Mouse (Mus musculus) megakaryocyte, embryonic 14.5 days (primary cell): ENCODE results near the gene Gpr19. TPM values are rescaled to one million over a fixed set of nuclear protein-coding genes. Genes with fewer than 3 reads are reported as not detected.

ENCODE experiments used
- H3K27me3 ChIP-seq: replicated peaks from 2 replicates; pipeline ENCODE3; 2012; ENCODE audit warnings: inconsistent platforms
- H3K36me3 ChIP-seq: replicated peaks from 2 replicates; pipeline ENCODE3; 2012; ENCODE audit warnings: low read length, inconsistent platforms, mixed read lengths
- H3K4me1 ChIP-seq: 2 replicates; pipeline ENCODE4 v1.6.1; 2012; ENCODE audit warnings: inconsistent platforms
- H3K4me3 ChIP-seq: replicated peaks from 2 replicates; pipeline ENCODE3; 2012; ENCODE audit warnings: moderate library complexity, mild to moderate bottlenecking, inconsistent platforms
- H3K9me3 ChIP-seq: 2 replicates; pipeline ENCODE4 v1.6.1; 2012; ENCODE audit warnings: inconsistent platforms
- FLI1 ChIP-seq: IDR thresholded peaks from 2 replicates; pipeline ENCODE4 v1.6.1; 2012; ENCODE audit warnings: low read length, inconsistent platforms, mixed read lengths
- GATA1 ChIP-seq: IDR thresholded peaks from 3 replicates; pipeline ENCODE4 v1.6.1; 2012; ENCODE audit warnings: mixed read lengths, low read length, inconsistent platforms, borderline replicate concordance
- polyA plus RNA-seq: library from polyadenylated mRNA; stranded (reverse); fragments of >175 nt; gene quantifications from 2 replicates; pipeline ENCODE4 v1.2.3, GENCODE M21; 2012; ENCODE audit warnings: low replicate concordance; ENCODE audit not compliant: insufficient read depth

Gene Gpr19
- polyA plus RNA-seq, 1 experiment: 0.62 TPM

GRCm38 (mm10) chr6:134888563-134889017 lies 9.8 kb downstream of the Gpr19 start:
- TF ChIP-seq GATA1 (no peak), FLI1 (no peak)
- H3K27me3 ChIP-seq: peaks cover 6% of the 10 kb centered on the region
- H3K9me3 ChIP-seq: no peaks in the 10 kb centered on the region
- no peak overlapping the region for H3K4me3 ChIP-seq
- peaks cover 25% of the 10 kb centered on the region for H3K4me1 ChIP-seq
- H3K36me3 ChIP-seq: no peaks in the 10 kb centered on the region

GRCm38 (mm10) chr6:134887711-134888449 lies 10.5 kb downstream of the Gpr19 start:
- Histone ChIP-seq H3K4me1 (peaks cover 25% of the 10 kb centered on the region), H3K27me3 (peaks cover 6% of the 10 kb centered on the region), H3K4me3 (no peak overlapping the region), H3K36me3 (no peaks in the 10 kb centered on the region), H3K9me3 (no peaks in the 10 kb centered on the region)
- TF ChIP-seq GATA1 (no peak), FLI1 (no peak)

- H3K4me1 ChIP-seq: peaks cover 20% of the 10 kb centered on the region
- no peak overlapping the region for H3K4me3 ChIP-seq
- H3K27me3 ChIP-seq: peaks cover 6% of the 10 kb centered on the region
- no peaks in the 10 kb centered on the region for H3K36me3 ChIP-seq
- TF ChIP-seq GATA1: no peak
- no peak for TF ChIP-seq FLI1
- H3K9me3 ChIP-seq: no peaks in the 10 kb centered on the region
Observed at GRCm38 (mm10) chr6:134887008-134887407, 11.4 kb downstream of the Gpr19 start.

GRCm38 (mm10) chr6:134886475-134886874 lies 11.9 kb downstream of the Gpr19 start:
- no peaks in the 10 kb centered on the region for H3K9me3 ChIP-seq
- H3K27me3 ChIP-seq: peaks cover 6% of the 10 kb centered on the region
- no peak overlapping the region for H3K4me3 ChIP-seq
- H3K4me1 ChIP-seq: peaks cover 20% of the 10 kb centered on the region
- no peaks in the 10 kb centered on the region for H3K36me3 ChIP-seq
- TF ChIP-seq FLI1 (no peak), GATA1 (no peak)

GRCm38 (mm10) chr6:134885515-134885914 lies 12.9 kb downstream of the Gpr19 start:
- H3K4me1 ChIP-seq: peaks cover 20% of the 10 kb centered on the region
- TF ChIP-seq FLI1 (no peak), GATA1 (no peak)
- peaks cover 9% of the 10 kb centered on the region for H3K27me3 ChIP-seq
- H3K4me3 ChIP-seq: no peak overlapping the region
- no peaks in the 10 kb centered on the region for H3K36me3 ChIP-seq
- H3K9me3 ChIP-seq: no peaks in the 10 kb centered on the region

- no peak overlapping the region for H3K4me3 ChIP-seq
- H3K9me3 ChIP-seq: no peaks in the 10 kb centered on the region
- peaks cover 17% of the 10 kb centered on the region for H3K4me1 ChIP-seq
- H3K36me3 ChIP-seq: no peaks in the 10 kb centered on the region
- TF ChIP-seq FLI1 (no peak), GATA1 (no peak)
- H3K27me3 ChIP-seq: peaks cover 9% of the 10 kb centered on the region
Observed at GRCm38 (mm10) chr6:134883661-134884060, 14.7 kb downstream of the Gpr19 start.

GRCm38 (mm10) chr6:134880046-134880445 lies 18.3 kb downstream of the Gpr19 start:
- Histone ChIP-seq H3K4me1 (0 out of 2 replicates have a peak, but pooled peaks cover 10% of the 10 kb centered on the region), H3K27me3 (peaks cover 3% of the 10 kb centered on the region), H3K9me3 (no peaks in the 10 kb centered on the region), H3K4me3 (no peak overlapping the region), H3K36me3 (peaks cover 6% of the 10 kb centered on the region)
- TF ChIP-seq GATA1 (no peak), FLI1 (no peak)

- H3K4me1 ChIP-seq: 0 out of 2 replicates have a peak, but pooled peaks cover 10% of the 10 kb centered on the region
- peaks cover 6% of the 10 kb centered on the region for H3K36me3 ChIP-seq
- TF ChIP-seq FLI1 (no peak), GATA1 (no peak)
- H3K9me3 ChIP-seq: no peaks in the 10 kb centered on the region
- H3K4me3 ChIP-seq: no peak overlapping the region
- H3K27me3 ChIP-seq: peaks cover 3% of the 10 kb centered on the region
Observed at GRCm38 (mm10) chr6:134879556-134879955, 18.8 kb downstream of the Gpr19 start.

GRCm38 (mm10) chr6:134877892-134878291 lies 20.5 kb downstream of the Gpr19 start:
- Histone ChIP-seq H3K9me3 (no peaks in the 10 kb centered on the region), H3K27me3 (peaks cover 3% of the 10 kb centered on the region), H3K36me3 (peaks cover 6% of the 10 kb centered on the region), H3K4me3 (no peak overlapping the region), H3K4me1 (0 out of 2 replicates have a peak, but pooled peaks cover 10% of the 10 kb centered on the region)
- TF ChIP-seq FLI1 (no peak), GATA1 (no peak)

- 0 out of 2 replicates have a peak, but pooled peaks cover 10% of the 10 kb centered on the region for H3K4me1 ChIP-seq
- peaks cover 6% of the 10 kb centered on the region for H3K36me3 ChIP-seq
- H3K27me3 ChIP-seq: peaks cover 3% of the 10 kb centered on the region
- H3K9me3 ChIP-seq: no peaks in the 10 kb centered on the region
- TF ChIP-seq FLI1 (no peak), GATA1 (no peak)
- H3K4me3 ChIP-seq: no peak overlapping the region
Observed at GRCm38 (mm10) chr6:134877276-134877675, 21.1 kb downstream of the Gpr19 start.
